Mouse (Mus musculus) gastrocnemius, postnatal 36 days (tissue): ENCODE measurements at regions not wholly inside any gene's neighbourhood (a gene's known extent, or its start where the extent isn't known, plus 50 kb on each side); places are given as distances from the start of the nearest gene placed in this dataset.

Experiments used
- DNase-seq, 2 experiments: peaks; one replicate each; pipeline ENCODE4 v3.0.0; 2022
- intact Hi-C: fragments of 180-260 bp; cut with DNase I; formaldehyde crosslinking; loops from one replicate; pipeline ENCODE4 v1.15.1; 2025

- DNase-seq, result peak in 1 of 2 experiments; percentile 66
- intact Hi-C loops, result no loop called here
Measured at GRCm38 (mm10) chr4:81913296-81913695, 470.7 kb upstream of the Mpdz start.

GRCm38 (mm10) chr4:81912653-81913052, 470.0 kb upstream of the Mpdz start:
- intact Hi-C loops, result no loop called here

GRCm38 (mm10) chr4:81899961-81900540, 457.4 kb upstream of the Mpdz start:
- DNase-seq, result no peak
- intact Hi-C loops, result no loop called here

More at GRCm38 (mm10) chr4:81912653-81913052, 470.0 kb upstream of the Mpdz start:
- DNase-seq, result peak in 1 of 2 experiments; percentile 54

GRCm38 (mm10) chr4:81898661-81899060, 456.0 kb upstream of the Mpdz start:
- no peak for DNase-seq
- intact Hi-C loops, result no loop called here

- no peak for DNase-seq
- intact Hi-C loops, result no loop called here
Measured at GRCm38 (mm10) chr4:81897451-81897850, 454.8 kb upstream of the Mpdz start.

GRCm38 (mm10) chr4:81868941-81869340, 426.3 kb upstream of the Mpdz start:
- intact Hi-C loops, result no loop called here
- no peak for DNase-seq

- intact Hi-C loops, result no loop called here
- no peak for DNase-seq
Measured at GRCm38 (mm10) chr4:81841642-81842494, 399.3 kb upstream of the Mpdz start.

- no peak for DNase-seq
- intact Hi-C loops, result no loop called here
Measured at GRCm38 (mm10) chr4:81829972-81830371, 387.4 kb upstream of the Mpdz start.

- no peak for DNase-seq
- intact Hi-C loops, result no loop called here
Measured at GRCm38 (mm10) chr4:81827453-81827852, 384.8 kb upstream of the Mpdz start.

- intact Hi-C loops, result no loop called here
- no peak for DNase-seq
Measured at GRCm38 (mm10) chr4:81825966-81826365, 383.4 kb upstream of the Mpdz start.

- DNase-seq, result no peak
- intact Hi-C loops, result no loop called here
Measured at GRCm38 (mm10) chr4:81823566-81823965, 381.0 kb upstream of the Mpdz start.

- intact Hi-C loops, result no loop called here
Measured at GRCm38 (mm10) chr4:81789274-81789673, 346.7 kb upstream of the Mpdz start.

GRCm38 (mm10) chr4:81788636-81789035, 346.0 kb upstream of the Mpdz start:
- DNase-seq, result no peak
- intact Hi-C loops, result no loop called here

More at GRCm38 (mm10) chr4:81789274-81789673, 346.7 kb upstream of the Mpdz start:
- DNase-seq, result no peak

GRCm38 (mm10) chr4:81781971-81782370, 339.4 kb upstream of the Mpdz start:
- intact Hi-C loops, result no loop called here
- no peak for DNase-seq

- intact Hi-C loops, result no loop called here
Measured at GRCm38 (mm10) chr4:81766705-81767104, 324.1 kb upstream of the Mpdz start.

GRCm38 (mm10) chr4:81764026-81764867, 321.6 kb upstream of the Mpdz start:
- intact Hi-C loops, result no loop called here
- peak in 1 of 2 experiments; percentile 21 for DNase-seq

More at GRCm38 (mm10) chr4:81766705-81767104, 324.1 kb upstream of the Mpdz start:
- no peak for DNase-seq

GRCm38 (mm10) chr4:81763311-81764025, 320.9 kb upstream of the Mpdz start:
- intact Hi-C loops, result no loop called here
- DNase-seq, result no peak

GRCm38 (mm10) chr4:81762592-81763229, 320.1 kb upstream of the Mpdz start:
- DNase-seq, result no peak

GRCm38 (mm10) chr4:81757905-81758304, 315.3 kb upstream of the Mpdz start:
- intact Hi-C loops, result no loop called here
- no peak for DNase-seq

More at GRCm38 (mm10) chr4:81762592-81763229, 320.1 kb upstream of the Mpdz start:
- intact Hi-C loops, result no loop called here
